Mouse (Mus musculus): ENCODE measurements around the gene Gpr18. TPM values are rescaled to one million over a fixed set of nuclear protein-coding genes. Genes with fewer than 3 reads are reported as not detected.

Gpr18 gene
- polyA plus RNA-seq, 1 experiment from 2014 or later, result 0.59 TPM

GRCm38 (mm10) chr14:121939582-121939981 lies 24.0 kb upstream of the Gpr18 start:
- Histone ChIP-seq H3K9me3 (ENCODE audit: control insufficient read depth, low read length) (no peaks in the 10 kb centered on the region), H3K4me3 (ENCODE audit: low read depth, low read length) (no peak overlapping the region), H3K27me3 (ENCODE audit: control insufficient read depth, insufficient read depth, low read length) (no peaks in the 10 kb centered on the region), H3K4me1 (replicated peaks; ENCODE audit: control insufficient read depth, insufficient read depth, low read length) (no peaks in the 10 kb centered on the region), H3K9ac (ENCODE audit: low read depth, low read length) (no peak overlapping the region), H3K4me2 (replicated peaks; ENCODE audit: low read depth, low read length) (no peak overlapping the region), H3K27ac (ENCODE audit: low read depth, low read length) (no peak overlapping the region), H3K36me3 (ENCODE audit: control insufficient read depth, insufficient read depth, low read length) (no peaks in the 10 kb centered on the region)
- WGBS, result 91% methylated on average over 3 of the region's 3 CpGs
- DNase-seq (ENCODE audit: low spot score), result no peak
- ATAC-seq (ENCODE audit: low FRiP score), result no peak

GRCm38 (mm10) chr14:121938256-121939191 lies 22.9 kb upstream of the Gpr18 start:
- H3K27ac ChIP-seq (ENCODE audit: low read depth, low read length), result no peak overlapping the region
- H3K9me3 ChIP-seq (ENCODE audit: control insufficient read depth, low read length), result no peaks in the 10 kb centered on the region
- DNase-seq (ENCODE audit: low spot score), result no peak
- no peaks in the 10 kb centered on the region for H3K27me3 ChIP-seq (ENCODE audit: control insufficient read depth, insufficient read depth, low read length)
- WGBS, result 94% methylated on average over 11 of the region's 11 CpGs
- no peak overlapping the region for H3K4me3 ChIP-seq (ENCODE audit: low read depth, low read length)
- H3K4me1 ChIP-seq (replicated peaks; ENCODE audit: control insufficient read depth, insufficient read depth, low read length), result no peaks in the 10 kb centered on the region
- ATAC-seq (ENCODE audit: low FRiP score), result no peak
- no peak overlapping the region for H3K9ac ChIP-seq (ENCODE audit: low read depth, low read length)
- H3K4me2 ChIP-seq (replicated peaks; ENCODE audit: low read depth, low read length), result no peak overlapping the region
- no peaks in the 10 kb centered on the region for H3K36me3 ChIP-seq (ENCODE audit: control insufficient read depth, insufficient read depth, low read length)

GRCm38 (mm10) chr14:121937601-121938255 lies 22.1 kb upstream of the Gpr18 start:
- H3K4me3 ChIP-seq (ENCODE audit: low read depth, low read length), result no peak overlapping the region
- no peaks in the 10 kb centered on the region for H3K27me3 ChIP-seq (ENCODE audit: control insufficient read depth, insufficient read depth, low read length)
- no peak overlapping the region for H3K9ac ChIP-seq (ENCODE audit: low read depth, low read length)
- DNase-seq (ENCODE audit: low spot score) (no peak), ATAC-seq (ENCODE audit: low FRiP score) (no peak)
- H3K27ac ChIP-seq (ENCODE audit: low read depth, low read length), result no peak overlapping the region
- H3K4me2 ChIP-seq (replicated peaks; ENCODE audit: low read depth, low read length), result no peak overlapping the region
- no peaks in the 10 kb centered on the region for H3K4me1 ChIP-seq (replicated peaks; ENCODE audit: control insufficient read depth, insufficient read depth, low read length)
- no peaks in the 10 kb centered on the region for H3K9me3 ChIP-seq (ENCODE audit: control insufficient read depth, low read length)
- 92% methylated on average over 11 of the region's 11 CpGs for WGBS
- H3K36me3 ChIP-seq (ENCODE audit: control insufficient read depth, insufficient read depth, low read length), result no peaks in the 10 kb centered on the region

GRCm38 (mm10) chr14:121936856-121937255 lies 21.3 kb upstream of the Gpr18 start:
- ATAC-seq (ENCODE audit: low FRiP score), result no peak
- no peaks in the 10 kb centered on the region for H3K36me3 ChIP-seq (ENCODE audit: control insufficient read depth, insufficient read depth, low read length)
- H3K4me1 ChIP-seq (replicated peaks; ENCODE audit: control insufficient read depth, insufficient read depth, low read length), result no peaks in the 10 kb centered on the region
- 75% methylated on average over 8 of the region's 8 CpGs for WGBS
- H3K27me3 ChIP-seq (ENCODE audit: control insufficient read depth, insufficient read depth, low read length), result no peaks in the 10 kb centered on the region
- H3K4me3 ChIP-seq (ENCODE audit: low read depth, low read length), result no peak overlapping the region
- H3K4me2 ChIP-seq (replicated peaks; ENCODE audit: low read depth, low read length), result no peak overlapping the region
- H3K9ac ChIP-seq (ENCODE audit: low read depth, low read length), result no peak overlapping the region
- DNase-seq (ENCODE audit: low spot score), result no peak
- H3K27ac ChIP-seq (ENCODE audit: low read depth, low read length), result no peak overlapping the region
- H3K9me3 ChIP-seq (ENCODE audit: control insufficient read depth, low read length), result no peaks in the 10 kb centered on the region

DNA sequence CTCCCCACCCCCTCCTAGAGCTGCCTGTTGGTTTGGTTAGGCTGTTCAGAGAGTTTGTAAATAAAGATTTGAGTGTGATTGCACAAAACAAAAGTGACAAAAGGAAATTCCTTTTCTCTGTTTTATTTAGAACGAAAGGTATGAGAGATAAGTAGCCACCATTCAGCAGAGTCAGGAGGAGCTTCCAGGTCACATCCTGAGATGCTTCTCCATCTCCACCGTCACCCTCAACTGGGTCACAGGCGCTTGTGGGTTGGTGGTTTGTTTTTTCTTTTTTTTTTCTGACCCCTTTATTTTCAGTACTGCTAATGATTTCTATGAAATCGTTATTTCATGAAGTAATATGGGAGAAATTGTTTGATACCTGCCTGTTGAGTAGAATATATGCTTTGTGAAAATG lies 20.8 kb upstream of the Gpr18 start:
- DNase-seq (ENCODE audit: low spot score), result no peak
- Histone ChIP-seq H3K27me3 (ENCODE audit: control insufficient read depth, insufficient read depth, low read length) (no peaks in the 10 kb centered on the region), H3K9me3 (ENCODE audit: control insufficient read depth, low read length) (no peaks in the 10 kb centered on the region), H3K27ac (ENCODE audit: low read depth, low read length) (no peak overlapping the region), H3K4me1 (replicated peaks; ENCODE audit: control insufficient read depth, insufficient read depth, low read length) (no peaks in the 10 kb centered on the region), H3K4me2 (replicated peaks; ENCODE audit: low read depth, low read length) (no peak overlapping the region), H3K4me3 (ENCODE audit: low read depth, low read length) (no peak overlapping the region), H3K9ac (ENCODE audit: low read depth, low read length) (no peak overlapping the region), H3K36me3 (ENCODE audit: control insufficient read depth, insufficient read depth, low read length) (no peaks in the 10 kb centered on the region)
- ATAC-seq (ENCODE audit: low FRiP score), result no peak
- WGBS, result 93% methylated on average over 4 of the region's 4 CpGs

DNA sequence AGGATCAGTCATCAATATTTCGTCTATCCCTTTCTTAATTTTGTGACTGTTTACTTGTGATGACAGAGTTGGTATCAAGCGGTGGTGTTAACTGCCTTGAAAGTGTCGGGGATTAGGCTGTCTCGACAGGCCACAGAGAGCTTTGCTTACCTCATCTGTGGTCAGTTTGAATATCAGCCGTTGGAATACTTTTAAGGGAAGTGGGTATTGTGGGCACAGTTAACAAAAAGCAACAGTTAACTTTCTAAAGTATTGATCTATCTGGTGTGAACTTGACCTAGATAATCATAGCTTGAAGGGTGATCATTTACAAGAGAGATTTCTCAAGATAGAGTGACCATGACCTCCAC lies 19.0 kb upstream of the Gpr18 start:
- ATAC-seq (ENCODE audit: low FRiP score), result no peak
- Histone ChIP-seq H3K9me3 (ENCODE audit: control insufficient read depth, low read length) (no peaks in the 10 kb centered on the region), H3K27me3 (ENCODE audit: control insufficient read depth, insufficient read depth, low read length) (no peaks in the 10 kb centered on the region), H3K4me1 (replicated peaks; ENCODE audit: control insufficient read depth, insufficient read depth, low read length) (no peaks in the 10 kb centered on the region), H3K4me2 (replicated peaks; ENCODE audit: low read depth, low read length) (no peak overlapping the region), H3K9ac (ENCODE audit: low read depth, low read length) (no peak overlapping the region), H3K27ac (ENCODE audit: low read depth, low read length) (no peak overlapping the region), H3K36me3 (ENCODE audit: control insufficient read depth, insufficient read depth, low read length) (no peaks in the 10 kb centered on the region), H3K4me3 (ENCODE audit: low read depth, low read length) (no peak overlapping the region)
- DNase-seq (ENCODE audit: low spot score), result no peak
- WGBS, result 93% methylated on average over 5 of the region's 5 CpGs

DNA sequence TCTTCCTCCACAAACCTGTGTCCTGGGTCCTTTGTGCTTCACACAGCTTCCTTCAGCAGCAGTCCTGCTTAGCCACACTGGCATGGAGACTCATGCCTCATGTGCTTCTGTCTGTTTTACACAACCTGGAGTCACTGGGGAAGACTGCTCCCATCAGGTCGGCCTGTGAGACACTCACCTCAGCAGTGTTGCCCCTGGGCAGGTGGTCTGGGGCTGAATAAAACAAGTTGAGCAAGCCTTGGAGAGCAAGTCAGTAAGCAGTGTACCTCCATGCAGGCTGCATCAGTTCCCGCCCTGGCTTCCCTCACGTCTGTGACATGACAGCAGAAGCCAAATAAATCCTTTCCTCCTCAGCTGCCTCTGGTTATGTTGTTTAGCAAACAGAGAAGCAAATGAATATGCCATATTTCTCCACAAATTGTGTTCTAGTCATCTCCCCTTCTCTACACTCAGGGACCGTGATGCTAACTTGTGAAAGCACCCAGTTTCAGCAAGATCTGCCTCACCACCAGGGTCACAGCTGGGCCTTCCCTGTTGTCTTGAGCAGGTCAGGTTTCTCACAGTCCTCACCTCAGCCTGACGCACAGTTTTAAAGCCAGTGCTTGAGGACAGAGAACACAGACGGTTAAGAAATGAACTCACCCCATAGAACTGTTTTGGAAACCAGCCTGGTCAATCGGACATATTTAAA lies 18.5 kb upstream of the Gpr18 start:
- 93% methylated on average over 7 of the region's 7 CpGs for WGBS
- Histone ChIP-seq H3K27me3 (ENCODE audit: control insufficient read depth, insufficient read depth, low read length) (no peaks in the 10 kb centered on the region), H3K4me3 (ENCODE audit: low read depth, low read length) (no peak overlapping the region), H3K36me3 (ENCODE audit: control insufficient read depth, insufficient read depth, low read length) (no peaks in the 10 kb centered on the region), H3K4me1 (replicated peaks; ENCODE audit: control insufficient read depth, insufficient read depth, low read length) (no peaks in the 10 kb centered on the region), H3K4me2 (replicated peaks; ENCODE audit: low read depth, low read length) (no peak overlapping the region), H3K27ac (ENCODE audit: low read depth, low read length) (no peak overlapping the region), H3K9me3 (ENCODE audit: control insufficient read depth, low read length) (no peaks in the 10 kb centered on the region), H3K9ac (ENCODE audit: low read depth, low read length) (no peak overlapping the region)
- ATAC-seq (ENCODE audit: low FRiP score), result no peak
- DNase-seq (ENCODE audit: low spot score), result no peak

GRCm38 (mm10) chr14:121932180-121932579 lies 16.6 kb upstream of the Gpr18 start:
- no peak for DNase-seq (ENCODE audit: low spot score)
- WGBS, result 98% methylated on average over 4 of the region's 4 CpGs

More at GRCm38 (mm10) chr14:121932180-121932579, 16.6 kb upstream of the Gpr18 start:
- Histone ChIP-seq H3K4me3 (ENCODE audit: low read depth, low read length) (no peak overlapping the region), H3K27ac (ENCODE audit: low read depth, low read length) (no peak overlapping the region), H3K27me3 (ENCODE audit: control insufficient read depth, insufficient read depth, low read length) (no peaks in the 10 kb centered on the region), H3K4me2 (replicated peaks; ENCODE audit: low read depth, low read length) (no peak overlapping the region), H3K9ac (ENCODE audit: low read depth, low read length) (no peak overlapping the region), H3K36me3 (ENCODE audit: control insufficient read depth, insufficient read depth, low read length) (no peaks in the 10 kb centered on the region), H3K9me3 (ENCODE audit: control insufficient read depth, low read length) (no peaks in the 10 kb centered on the region), H3K4me1 (replicated peaks; ENCODE audit: control insufficient read depth, insufficient read depth, low read length) (no peaks in the 10 kb centered on the region)
- no peak for ATAC-seq (ENCODE audit: low FRiP score)
